Mouse (Mus musculus): ENCODE data around the gene Mypn.

Gene Mypn

GRCm38 (mm10) chr10:63153563-63153962, 50.2 kb downstream of the Mypn start:
- DNase-seq, result peak; percentile 78

GRCm38 (mm10) chr10:63152358-63152757, 51.4 kb downstream of the Mypn start:
- no peak for DNase-seq

GRCm38 (mm10) chr10:63142660-63143059, 61.1 kb downstream of the Mypn start:
- no peak for DNase-seq

- no peak for DNase-seq
Measured at GRCm38 (mm10) chr10:63136436-63136835, 67.3 kb downstream of the Mypn start.

- DNase-seq, result no peak
Measured at GRCm38 (mm10) chr10:63135680-63136079, 68.1 kb downstream of the Mypn start.

- DNase-seq, result no peak
Measured at GRCm38 (mm10) chr10:63133326-63133725, 70.4 kb downstream of the Mypn start.

- no peak for DNase-seq
Measured at GRCm38 (mm10) chr10:63132356-63132755, 71.4 kb downstream of the Mypn start.

GRCm38 (mm10) chr10:63130500-63130899, 73.3 kb downstream of the Mypn start:
- DNase-seq, result no peak

- DNase-seq, result no peak
Measured at GRCm38 (mm10) chr10:63128256-63128655, 75.5 kb downstream of the Mypn start.

GRCm38 (mm10) chr10:63127156-63127555, 76.6 kb downstream of the Mypn start:
- no peak for DNase-seq

- DNase-seq, result no peak
Measured at GRCm38 (mm10) chr10:63126116-63126515, 77.6 kb downstream of the Mypn start.

GRCm38 (mm10) chr10:63125343-63125742, 78.4 kb downstream of the Mypn start:
- DNase-seq, result no peak

GRCm38 (mm10) chr10:63124016-63124415, 79.7 kb downstream of the Mypn start:
- DNase-seq, result no peak

GRCm38 (mm10) chr10:63123141-63123540, 80.6 kb downstream of the Mypn start:
- no peak for DNase-seq

- DNase-seq, result peak; percentile 22
Measured at GRCm38 (mm10) chr10:63122516-63122915, 81.2 kb downstream of the Mypn start.

GRCm38 (mm10) chr10:63121961-63122360, 81.8 kb downstream of the Mypn start:
- DNase-seq, result no peak

- DNase-seq, result no peak
Measured at GRCm38 (mm10) chr10:63119916-63120315, 83.8 kb downstream of the Mypn start.

GRCm38 (mm10) chr10:63117583-63117982, 86.2 kb downstream of the Mypn start:
- DNase-seq, result no peak

GRCm38 (mm10) chr10:63116376-63116775, 87.4 kb downstream of the Mypn start:
- DNase-seq, result no peak

GRCm38 (mm10) chr10:63115881-63116280, 87.9 kb downstream of the Mypn start:
- DNase-seq, result no peak

- DNase-seq, result no peak
Measured at GRCm38 (mm10) chr10:63113716-63114360, 89.9 kb downstream of the Mypn start.

- DNase-seq, result no peak
Measured at GRCm38 (mm10) chr10:63113027-63113604, 90.6 kb downstream of the Mypn start.

- DNase-seq, result no peak
Measured at GRCm38 (mm10) chr10:63100657-63101056, 103.1 kb downstream of the Mypn start.

- DNase-seq, result peak; percentile 43
Measured at GRCm38 (mm10) chr10:63099941-63100562, 103.7 kb downstream of the Mypn start.

Measured in liver (tissue).